Mouse (Mus musculus): ENCODE data around the gene Sbpl. TPM values are rescaled to one million over a fixed set of nuclear protein-coding genes. Genes with fewer than 3 reads are reported as not detected.
"Not testable (repeated sequence)": the region's sequence is repeated elsewhere in the genome, so short reads cannot be mapped to it uniquely, and the experiment has no call there.

The Sbpl gene
- polyA plus RNA-seq, 1 experiment from 2014 or later: not detected

GRCm38 (mm10) chr17:23969231-23969630 is 14.2 kb upstream of the Sbpl start:
- DNase-seq (ENCODE audit: low spot score) (peak; percentile 89), ATAC-seq (replicated peaks; ENCODE audit: low FRiP score, low TSS enrichment, low read depth) (no peak)
- Histone ChIP-seq H3K9me3 (ENCODE audit: control insufficient read depth, low read length) (no peaks in the 10 kb centered on the region), H3K9ac (ENCODE audit: low read length) (no peak overlapping the region), H3K4me1 (replicated peaks; ENCODE audit: control insufficient read depth, insufficient read depth, low read length) (no peaks in the 10 kb centered on the region), H3K27me3 (replicated peaks; ENCODE audit: control insufficient read depth, insufficient read depth, low read length) (no peaks in the 10 kb centered on the region), H3K27ac (ENCODE audit: low read depth) (no peak overlapping the region), H3K4me2 (ENCODE audit: low read length) (no peak overlapping the region), H3K36me3 (ENCODE audit: control insufficient read depth, insufficient read depth, low read length) (no peaks in the 10 kb centered on the region), H3K4me3 (ENCODE audit: low read depth, low read length) (no peak overlapping the region)
- WGBS: 0% methylated on average over 1 of the region's 1 CpGs

DNA sequence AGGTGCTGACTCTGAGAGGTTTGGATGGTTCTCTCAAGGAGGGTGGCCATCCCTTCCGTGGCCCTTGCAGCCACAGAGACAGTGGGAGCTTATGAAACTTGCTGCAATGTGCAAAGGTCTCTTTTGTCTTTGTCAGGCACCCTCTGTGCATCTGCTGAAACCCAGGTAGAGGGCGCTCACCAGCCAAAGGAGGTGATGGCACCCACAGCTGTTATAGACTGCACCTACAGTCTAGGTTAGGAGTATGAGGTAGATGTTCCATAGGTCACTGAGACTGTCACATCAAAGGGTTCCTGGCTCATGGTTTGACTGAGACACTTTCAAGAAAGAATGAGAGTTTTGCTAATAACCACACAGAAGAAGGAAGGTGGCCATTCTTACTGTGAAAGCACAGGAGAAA is 13.7 kb upstream of the Sbpl start:
- 38% methylated on average over 2 of the region's 2 CpGs for WGBS
- Histone ChIP-seq H3K27me3 (replicated peaks; ENCODE audit: control insufficient read depth, insufficient read depth, low read length) (no peaks in the 10 kb centered on the region), H3K4me2 (ENCODE audit: low read length) (no peak overlapping the region), H3K9ac (ENCODE audit: low read length) (no peak overlapping the region), H3K27ac (ENCODE audit: low read depth) (no peak overlapping the region), H3K4me1 (replicated peaks; ENCODE audit: control insufficient read depth, insufficient read depth, low read length) (no peaks in the 10 kb centered on the region), H3K4me3 (ENCODE audit: low read depth, low read length) (no peak overlapping the region), H3K36me3 (ENCODE audit: control insufficient read depth, insufficient read depth, low read length) (no peaks in the 10 kb centered on the region), H3K9me3 (ENCODE audit: control insufficient read depth, low read length) (no peaks in the 10 kb centered on the region)
- no peak; the same call in 1 of the 2 replicates for ATAC-seq (replicated peaks; ENCODE audit: low FRiP score, low TSS enrichment, low read depth)
- DNase-seq (ENCODE audit: low spot score): no peak

DNA sequence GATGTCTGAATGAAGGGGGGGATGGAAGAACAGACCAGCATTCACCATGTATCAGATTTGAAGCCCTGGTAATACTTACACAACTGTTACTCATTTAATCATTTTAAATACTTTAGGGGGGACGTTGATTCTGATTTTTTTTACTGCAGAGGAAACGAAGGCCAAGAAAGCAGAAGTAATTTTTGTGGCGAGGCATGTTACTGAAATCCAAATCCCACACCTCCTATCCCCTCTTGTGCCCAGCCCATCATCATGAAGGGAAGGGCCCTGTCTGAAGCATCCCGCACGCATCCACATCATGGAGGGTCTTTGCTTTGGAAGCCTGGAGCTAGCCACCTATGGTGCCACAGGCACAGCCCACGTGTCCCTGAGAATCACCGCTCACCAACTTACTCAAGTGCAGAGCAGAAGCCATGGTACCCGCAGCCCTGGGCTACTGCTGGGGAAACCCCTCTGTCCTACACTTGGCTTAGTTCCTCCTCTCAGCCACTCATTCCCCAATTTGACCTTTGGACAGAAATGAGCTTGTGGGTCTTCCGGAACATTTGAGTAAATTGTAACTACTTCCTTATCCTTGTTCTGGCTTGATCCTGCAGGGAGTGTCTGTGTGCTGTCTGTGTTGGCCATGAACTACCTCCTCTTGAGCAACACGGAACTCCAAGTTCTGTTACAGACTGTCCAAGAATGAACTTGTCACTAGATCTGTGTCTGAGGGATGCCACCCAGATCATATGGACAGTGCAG is 11.8 kb upstream of the Sbpl start:
- DNase-seq (ENCODE audit: low spot score) (peak; percentile 60), ATAC-seq (replicated peaks; ENCODE audit: low FRiP score, low TSS enrichment, low read depth) (peak; percentile 84)
- Histone ChIP-seq H3K4me1 (replicated peaks; ENCODE audit: control insufficient read depth, insufficient read depth, low read length) (no peaks in the 10 kb centered on the region), H3K27me3 (replicated peaks; ENCODE audit: control insufficient read depth, insufficient read depth, low read length) (no peaks in the 10 kb centered on the region), H3K4me3 (ENCODE audit: low read depth, low read length) (no peak overlapping the region), H3K36me3 (ENCODE audit: control insufficient read depth, insufficient read depth, low read length) (no peaks in the 10 kb centered on the region), H3K4me2 (ENCODE audit: low read length) (no peak overlapping the region), H3K9me3 (ENCODE audit: control insufficient read depth, low read length) (no peaks in the 10 kb centered on the region), H3K9ac (ENCODE audit: low read length) (no peak overlapping the region), H3K27ac (ENCODE audit: low read depth) (peak overlapping the region; percentile 47; the same call in 1 of the 2 replicates)
- 80% methylated on average over 10 of the region's 10 CpGs for WGBS

- Histone ChIP-seq H3K4me1 (replicated peaks; ENCODE audit: control insufficient read depth, insufficient read depth, low read length) (no peaks in the 10 kb centered on the region), H3K27me3 (replicated peaks; ENCODE audit: control insufficient read depth, insufficient read depth, low read length) (no peaks in the 10 kb centered on the region), H3K36me3 (ENCODE audit: control insufficient read depth, insufficient read depth, low read length) (no peaks in the 10 kb centered on the region), H3K4me3 (ENCODE audit: low read depth, low read length) (no peak overlapping the region), H3K9ac (ENCODE audit: low read length) (no peak overlapping the region), H3K4me2 (ENCODE audit: low read length) (no peak overlapping the region), H3K27ac (ENCODE audit: low read depth) (no peak overlapping the region), H3K9me3 (ENCODE audit: control insufficient read depth, low read length) (no peaks in the 10 kb centered on the region)
- no peak for DNase-seq (ENCODE audit: low spot score)
- 57% methylated on average over 6 of the region's 6 CpGs for WGBS
- no peak for ATAC-seq (replicated peaks; ENCODE audit: low FRiP score, low TSS enrichment, low read depth)
Measured at GRCm38 (mm10) chr17:23965805-23966425, 10.8 kb upstream of the Sbpl start.

- Histone ChIP-seq H3K36me3 (ENCODE audit: control insufficient read depth, insufficient read depth, low read length) (no peaks in the 10 kb centered on the region), H3K9me3 (ENCODE audit: control insufficient read depth, low read length) (no peaks in the 10 kb centered on the region), H3K27ac (ENCODE audit: low read depth) (no peak overlapping the region), H3K4me1 (replicated peaks; ENCODE audit: control insufficient read depth, insufficient read depth, low read length) (0 out of 2 replicates have a peak, but pooled peaks cover 3% of the 10 kb centered on the region), H3K27me3 (replicated peaks; ENCODE audit: control insufficient read depth, insufficient read depth, low read length) (no peaks in the 10 kb centered on the region), H3K4me3 (ENCODE audit: low read depth, low read length) (no peak overlapping the region), H3K9ac (ENCODE audit: low read length) (no peak overlapping the region), H3K4me2 (ENCODE audit: low read length) (no peak overlapping the region)
- WGBS: 72% methylated on average over 4 of the region's 4 CpGs
- ATAC-seq (replicated peaks; ENCODE audit: low FRiP score, low TSS enrichment, low read depth): no peak
- no peak for DNase-seq (ENCODE audit: low spot score)
Measured at GRCm38 (mm10) chr17:23961573-23962122, 6.6 kb upstream of the Sbpl start.

- DNase-seq (ENCODE audit: low spot score): peak; percentile 92
- no peak overlapping the region for H3K27ac ChIP-seq (ENCODE audit: low read depth)
Measured at GRCm38 (mm10) chr17:23960084-23960738, 5.1 kb upstream of the Sbpl start.

DNA sequence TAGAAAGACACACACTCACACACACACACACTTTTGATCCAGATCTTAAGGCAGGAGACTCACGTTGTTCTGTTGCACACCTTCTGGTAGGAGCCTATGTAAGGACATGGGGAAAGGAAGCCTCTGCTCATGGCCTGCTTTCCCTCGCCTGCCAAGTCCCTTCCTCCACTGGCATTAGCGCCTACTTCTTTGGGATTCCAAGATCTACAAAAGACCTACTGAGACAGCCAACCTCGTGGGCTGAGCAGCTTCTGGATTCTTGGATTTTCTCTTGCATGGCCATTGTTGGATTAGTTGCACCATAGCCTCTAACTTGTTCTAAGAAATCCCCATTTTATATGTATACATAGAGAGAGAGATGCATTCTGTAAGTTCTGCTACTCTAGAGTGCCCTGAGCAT is 4.2 kb downstream of the Sbpl start:
- not testable (repeated sequence) for H3K4me2 ChIP-seq (ENCODE audit: low read length); H3K9ac ChIP-seq (ENCODE audit: low read length); DNase-seq (ENCODE audit: low spot score); H3K27ac ChIP-seq (ENCODE audit: low read depth); H3K9me3 ChIP-seq (ENCODE audit: control insufficient read depth, low read length); H3K4me3 ChIP-seq (ENCODE audit: low read depth, low read length); H3K36me3 ChIP-seq (ENCODE audit: control insufficient read depth, insufficient read depth, low read length); H3K4me1 ChIP-seq (replicated peaks; ENCODE audit: control insufficient read depth, insufficient read depth, low read length); ATAC-seq (replicated peaks; ENCODE audit: low FRiP score, low TSS enrichment, low read depth); H3K27me3 ChIP-seq (replicated peaks; ENCODE audit: control insufficient read depth, insufficient read depth, low read length)
- 79% methylated on average over 4 of the region's 4 CpGs for WGBS

More at GRCm38 (mm10) chr17:23960084-23960738, 5.1 kb upstream of the Sbpl start:
- Histone ChIP-seq H3K4me2 (ENCODE audit: low read length) (no peak overlapping the region), H3K4me1 (replicated peaks; ENCODE audit: control insufficient read depth, insufficient read depth, low read length) (0 out of 2 replicates have a peak, but pooled peaks cover 3% of the 10 kb centered on the region), H3K4me3 (ENCODE audit: low read depth, low read length) (no peak overlapping the region), H3K9ac (ENCODE audit: low read length) (no peak overlapping the region), H3K27me3 (replicated peaks; ENCODE audit: control insufficient read depth, insufficient read depth, low read length) (no peaks in the 10 kb centered on the region), H3K9me3 (ENCODE audit: control insufficient read depth, low read length) (no peaks in the 10 kb centered on the region), H3K36me3 (ENCODE audit: control insufficient read depth, insufficient read depth, low read length) (no peaks in the 10 kb centered on the region)
- WGBS: 40% methylated on average over 3 of the region's 3 CpGs
- peak; percentile 91 for ATAC-seq (replicated peaks; ENCODE audit: low FRiP score, low TSS enrichment, low read depth)

DNA sequence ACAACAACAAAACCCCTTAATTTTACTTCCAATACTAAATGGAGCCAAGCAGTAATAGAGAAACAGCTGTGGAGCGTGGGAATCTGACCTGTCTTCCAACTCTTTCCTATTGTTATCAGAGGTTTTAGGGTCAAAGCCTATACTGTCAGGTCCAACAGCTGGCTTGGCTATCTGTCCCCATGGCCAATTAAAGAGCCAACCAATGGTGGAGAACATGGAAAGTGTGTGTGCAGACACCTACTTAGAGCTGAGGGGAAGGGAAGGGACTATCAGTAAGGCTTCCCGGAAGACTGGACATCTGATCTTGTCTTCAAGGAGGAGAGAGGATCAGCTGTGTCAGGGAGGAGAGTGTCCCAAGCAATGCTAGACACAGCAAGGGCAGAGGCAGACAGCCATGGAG is 6.0 kb downstream of the Sbpl start:
- Histone ChIP-seq H3K27me3 (replicated peaks; ENCODE audit: control insufficient read depth, insufficient read depth, low read length) (no peaks in the 10 kb centered on the region), H3K4me2 (ENCODE audit: low read length) (no peak overlapping the region), H3K27ac (ENCODE audit: low read depth) (no peak overlapping the region), H3K9ac (ENCODE audit: low read length) (no peak overlapping the region), H3K9me3 (ENCODE audit: control insufficient read depth, low read length) (no peaks in the 10 kb centered on the region), H3K4me3 (ENCODE audit: low read depth, low read length) (no peak overlapping the region), H3K4me1 (replicated peaks; ENCODE audit: control insufficient read depth, insufficient read depth, low read length) (no peaks in the 10 kb centered on the region), H3K36me3 (ENCODE audit: control insufficient read depth, insufficient read depth, low read length) (no peaks in the 10 kb centered on the region)
- ATAC-seq (replicated peaks; ENCODE audit: low FRiP score, low TSS enrichment, low read depth): no peak
- WGBS: 89% methylated on average over 2 of the region's 2 CpGs
- no peak for DNase-seq (ENCODE audit: low spot score)
